Mouse (Mus musculus) gonadal fat pad, adult 2 months (tissue): ENCODE data around the gene Enoph1. TPM values are rescaled to one million over a fixed set of nuclear protein-coding genes. Genes with fewer than 3 reads are reported as not detected.

Experiments used
- DNase-seq: peaks from one replicate; pipeline ENCODE4 v3.0.0-alpha.2; 2012; ENCODE audit warnings: low read depth
- polyA plus RNA-seq: library from polyadenylated mRNA; depleted of rRNA; stranded (reverse); fragments of >200 nt; gene quantifications from 2 replicates; pipeline ENCODE4 v1.2.3, GENCODE M21; 2012

Enoph1 gene
- polyA plus RNA-seq, 1 experiment, result 35.1 TPM

GRCm38 (mm10) chr5:100040281-100040784 lies 548 bp downstream of the Enoph1 start:
- no peak for DNase-seq

DNA sequence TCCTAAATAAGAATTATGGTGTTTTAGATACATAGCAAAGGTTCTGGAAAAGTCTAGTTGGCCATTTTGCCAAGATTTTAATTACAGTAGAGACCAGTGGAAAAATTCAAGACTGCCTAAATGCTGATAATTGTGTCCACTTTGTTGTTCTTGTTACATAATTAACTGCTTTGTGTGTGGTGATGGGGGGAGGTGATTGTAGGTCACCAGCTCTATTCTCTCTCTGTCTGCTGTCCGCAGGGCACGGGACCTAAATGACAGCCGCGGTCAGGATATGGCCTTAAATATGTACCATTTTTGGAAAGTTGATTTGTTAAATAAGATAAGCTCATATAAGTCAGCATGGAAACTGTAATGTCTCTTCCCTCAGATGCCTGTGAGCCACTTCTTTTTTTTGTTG lies 1.5 kb downstream of the Enoph1 start:
- no peak for DNase-seq

GRCm38 (mm10) chr5:100042467-100042866 lies 2.7 kb downstream of the Enoph1 start:
- no peak for DNase-seq

DNA sequence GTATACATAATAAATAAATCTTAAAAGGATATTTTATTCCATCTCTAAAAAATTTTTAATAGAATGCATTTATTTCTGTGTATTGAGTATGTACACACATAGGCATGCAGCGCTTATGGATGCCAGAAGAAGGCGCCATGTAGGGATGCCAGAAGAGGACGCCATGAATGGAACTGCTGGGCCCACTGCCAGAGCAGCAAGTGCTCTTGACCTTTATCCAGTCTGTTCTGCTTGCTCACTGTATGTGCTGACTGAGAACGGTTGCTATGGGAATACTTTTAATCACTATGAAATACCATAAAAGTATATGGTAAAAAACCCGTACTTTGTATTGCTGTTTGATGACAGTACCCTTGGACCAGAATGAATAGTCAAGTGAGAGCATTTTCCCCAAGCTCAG lies 3.6 kb downstream of the Enoph1 start:
- DNase-seq, result no peak

GRCm38 (mm10) chr5:100044030-100044429 lies 4.2 kb downstream of the Enoph1 start:
- DNase-seq, result no peak

DNA sequence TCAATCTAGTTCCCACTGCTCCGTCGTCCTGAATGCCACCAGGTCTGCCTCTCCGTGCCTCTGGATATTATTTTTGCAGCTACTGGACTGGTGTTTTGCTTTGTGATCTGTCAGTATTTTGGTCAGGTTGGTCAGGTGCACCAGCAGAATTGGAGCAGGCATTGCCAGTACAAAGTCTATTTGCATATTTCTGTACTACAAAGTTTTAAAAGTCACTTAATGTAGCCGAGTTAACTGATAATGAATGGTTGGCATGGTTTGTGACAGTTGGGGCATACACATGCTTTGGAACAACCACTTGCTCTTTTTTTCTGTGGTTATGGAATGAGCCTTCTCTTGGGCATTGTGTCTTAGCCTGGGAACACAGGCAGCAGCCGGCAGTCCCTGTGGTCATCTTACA lies 4.8 kb downstream of the Enoph1 start:
- DNase-seq, result no peak

DNA sequence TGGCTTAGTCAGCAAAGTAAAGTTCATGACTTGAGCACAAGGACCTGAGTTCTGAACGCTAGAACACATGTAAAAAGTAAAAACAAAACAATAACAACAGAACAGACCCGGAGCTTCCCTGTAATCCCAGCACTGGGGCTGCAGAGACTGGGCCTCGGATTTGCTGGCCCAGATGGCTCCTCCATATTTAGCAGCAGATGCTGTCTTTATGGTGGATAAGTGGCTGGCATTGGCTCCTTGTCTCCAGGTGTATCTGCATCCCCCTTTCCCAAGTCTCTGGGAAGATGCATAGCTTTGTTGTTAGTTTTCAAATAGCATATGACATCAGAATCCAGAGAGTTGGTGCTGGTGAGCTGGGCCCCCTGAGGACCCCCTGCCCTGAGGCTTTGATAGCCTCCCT lies 6.3 kb downstream of the Enoph1 start:
- DNase-seq, result no peak

- no peak for DNase-seq
These were observed 7.4 kb downstream of the Enoph1 start for GRCm38 (mm10) chr5:100047143-100047640.

GRCm38 (mm10) chr5:100047871-100048270 lies 8.1 kb downstream of the Enoph1 start:
- no peak for DNase-seq

DNA sequence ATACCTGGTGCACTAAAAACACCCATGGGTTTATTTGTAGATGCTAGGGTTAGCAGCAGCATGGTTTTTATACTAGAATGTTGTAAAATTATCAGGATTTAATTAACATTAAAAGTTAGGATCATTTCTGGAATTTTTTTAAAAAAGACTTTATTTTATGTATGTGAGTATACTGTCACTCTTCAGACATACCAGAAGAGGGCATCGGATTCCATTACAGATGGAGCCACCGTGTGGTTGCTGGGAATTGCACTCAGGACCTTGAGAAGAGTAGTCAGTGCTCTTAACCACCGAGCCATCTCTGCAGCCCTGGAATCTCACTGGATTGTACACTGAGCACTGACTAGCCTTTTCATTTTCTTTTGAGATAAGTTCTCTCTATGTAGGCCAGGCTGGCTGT lies 10.1 kb downstream of the Enoph1 start:
- no peak for DNase-seq

GRCm38 (mm10) chr5:100052728-100053127 lies 12.9 kb downstream of the Enoph1 start:
- DNase-seq, result no peak

GRCm38 (mm10) chr5:100054807-100055547 lies 15.2 kb downstream of the Enoph1 start:
- no peak for DNase-seq

DNA sequence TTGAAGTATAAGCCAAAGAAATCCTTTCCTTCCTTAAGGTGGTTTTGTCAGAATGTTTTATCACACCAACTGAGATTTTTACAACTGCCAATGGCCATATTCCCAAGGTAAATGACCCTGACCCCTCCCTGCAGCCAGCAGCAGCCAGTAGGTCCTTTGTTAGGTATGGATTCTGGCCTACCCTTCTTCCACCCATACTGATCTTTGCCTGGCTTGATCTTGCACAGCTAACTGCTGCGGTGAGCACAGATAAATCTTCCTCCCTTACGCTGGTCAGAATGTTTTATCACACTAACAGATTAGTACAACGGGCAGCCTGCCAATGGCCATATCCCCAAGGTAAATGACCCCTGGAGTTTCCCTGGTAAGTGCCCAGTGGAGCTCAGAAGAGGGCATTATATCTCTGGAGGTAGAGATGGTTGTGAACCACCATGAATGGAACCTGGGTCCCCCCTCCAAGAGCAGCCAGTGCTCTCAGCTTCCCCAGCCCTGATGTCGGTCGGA lies 16.1 kb downstream of the Enoph1 start:
- no peak for DNase-seq

GRCm38 (mm10) chr5:100057461-100058209 lies 17.9 kb downstream of the Enoph1 start:
- no peak for DNase-seq

DNA sequence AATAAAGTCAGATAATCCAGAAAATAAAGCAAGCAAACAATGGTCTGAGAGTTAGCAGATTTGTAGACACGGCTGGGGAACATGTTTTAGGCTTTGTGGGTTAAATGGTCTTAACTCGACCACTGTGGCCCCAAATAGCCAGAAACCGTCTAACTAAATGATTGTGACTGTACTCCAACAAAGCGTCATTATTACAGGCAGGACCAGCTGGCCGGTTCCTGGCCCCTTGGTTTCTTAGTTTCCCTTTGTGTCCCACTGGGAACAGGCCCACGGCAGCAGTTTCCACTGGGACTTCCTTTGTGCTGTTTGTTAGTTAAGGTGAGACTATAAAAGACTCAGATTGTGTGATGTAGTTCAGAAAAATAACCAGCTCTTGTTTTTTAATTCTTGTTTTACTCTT lies 18.9 kb downstream of the Enoph1 start:
- no peak for DNase-seq

- no peak for DNase-seq
These were observed 19.5 kb downstream of the Enoph1 start for GRCm38 (mm10) chr5:100059326-100059725.

DNA sequence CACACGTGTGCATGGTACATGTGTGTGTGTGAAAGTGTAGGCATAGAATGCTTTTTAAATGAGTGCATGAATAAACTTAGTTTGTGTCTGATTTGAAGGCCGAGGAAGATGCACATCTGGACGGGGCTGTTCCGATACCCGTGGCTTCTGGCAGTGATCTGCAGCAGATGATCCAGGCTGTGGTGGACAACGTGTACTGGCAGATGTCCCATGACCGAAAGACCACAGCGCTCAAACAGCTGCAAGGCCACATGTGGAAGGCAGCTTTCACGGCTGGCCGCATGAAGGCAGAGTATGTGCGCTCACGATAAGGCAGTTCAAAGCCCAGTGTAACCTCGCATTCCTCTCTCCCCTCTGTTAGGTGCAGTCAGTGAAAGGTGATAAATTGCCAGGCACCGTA lies 21.1 kb downstream of the Enoph1 start:
- no peak for DNase-seq

DNA sequence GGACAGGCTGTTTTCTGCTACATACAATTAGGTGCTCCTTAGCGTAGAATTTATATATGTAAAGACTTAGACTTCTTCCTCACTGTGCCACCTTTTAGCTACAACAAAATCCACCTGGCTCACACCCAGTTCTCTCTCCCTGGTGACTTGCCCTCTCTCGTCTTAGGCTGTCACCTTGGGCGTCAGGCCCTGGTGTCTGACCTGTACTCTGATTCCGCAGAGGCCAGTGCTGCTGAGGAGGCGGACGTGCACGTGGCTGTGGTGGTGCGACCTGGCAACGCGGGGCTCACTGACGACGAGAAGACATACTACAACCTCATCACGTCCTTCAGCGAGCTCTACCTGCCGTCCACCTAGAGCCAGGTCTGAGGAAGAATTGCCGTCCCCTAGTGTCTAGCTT lies 27.8 kb downstream of the Enoph1 start:
- no peak for DNase-seq

DNA sequence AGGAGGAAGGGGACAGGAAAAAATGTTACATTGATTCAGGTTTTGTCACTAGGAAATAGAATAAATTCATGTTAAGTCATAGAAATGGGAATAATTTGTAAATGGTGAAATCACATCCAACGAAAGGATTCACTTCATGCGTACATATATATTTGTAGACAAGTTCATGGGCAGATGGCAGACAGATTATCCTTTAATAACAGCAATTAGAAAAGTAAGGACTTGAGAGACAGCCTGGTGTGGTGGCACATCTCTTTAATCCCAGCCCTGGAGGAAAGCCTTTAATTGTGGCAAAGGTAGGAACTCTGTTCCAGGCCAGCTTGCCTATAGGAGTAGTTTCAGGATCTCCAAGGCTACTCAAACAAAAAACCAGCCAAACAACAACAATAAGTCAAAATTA lies 29.7 kb downstream of the Enoph1 start:
- no peak for DNase-seq

- no peak for DNase-seq
These were observed 30.5 kb downstream of the Enoph1 start for GRCm38 (mm10) chr5:100070255-100070654.

GRCm38 (mm10) chr5:100071541-100071940 lies 31.8 kb downstream of the Enoph1 start:
- DNase-seq, result no peak

GRCm38 (mm10) chr5:100072557-100072956 lies 32.8 kb downstream of the Enoph1 start:
- DNase-seq, result no peak

- no peak for DNase-seq
These were observed 34.8 kb downstream of the Enoph1 start for GRCm38 (mm10) chr5:100074571-100074970.
